Mouse (Mus musculus): ENCODE results near the gene Dctn3. TPM values are rescaled to one million over a fixed set of nuclear protein-coding genes. Genes with fewer than 3 reads are reported as not detected.
A peak's percentile ranks its signal among the peaks of the same experiment; 100 is the strongest.
"Not testable (repeated sequence)": the region's sequence is repeated elsewhere in the genome, so short reads cannot be mapped to it uniquely, and the experiment has no call there.

The Dctn3 gene
- 191 and 199 TPM in 2 replicates for polyA plus RNA-seq (2016; fragmentation: Nextera tagmentation; extraction: Ambion mirVana)

DNA sequence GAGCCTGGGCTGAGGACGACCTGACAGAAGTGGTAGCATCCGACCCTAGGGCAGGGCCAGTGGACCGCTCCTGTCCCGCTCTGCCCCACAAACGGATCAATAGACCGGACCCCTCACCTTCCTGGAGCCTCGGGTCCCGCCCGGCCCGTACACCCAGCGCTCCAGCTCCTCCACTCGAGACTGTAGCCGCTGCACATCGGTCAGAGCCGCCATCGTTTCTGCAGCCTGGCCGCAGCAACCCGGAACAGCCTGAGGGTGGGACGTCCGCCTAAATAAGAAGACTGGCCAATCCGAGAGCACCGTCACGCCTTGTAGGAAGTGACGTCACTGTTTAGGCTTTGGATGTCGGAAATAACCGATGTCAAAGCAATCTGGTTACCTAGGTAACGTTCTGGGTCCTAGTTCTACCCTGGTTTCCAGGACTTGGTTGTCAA is at the start of gene Dctn3:
Gene Dctn3, minus strand, starts transcription at position 253 of the 434 bp plus-strand sequence.
- Histone ChIP-seq H3K9me3 (replicated peaks) (no peaks in the 10 kb centered on the region), H3K4me2 (replicated peaks) (peak within 1 kb of the TSS; percentile 81), H3K9ac (peak within 1 kb of the TSS; percentile 89), H3K27ac (peak within 1 kb of the TSS; percentile 62; the same call in 1 of the 2 replicates), H3K4me1 (peaks cover 34% of the 10 kb centered on the region), H3K27me3 (peaks cover 45% of the 10 kb centered on the region), H3K36me3 (peaks cover 18% of the 10 kb centered on the region), H3K4me3 (peak within 1 kb of the TSS; percentile 85)
- WGBS, result under 1% methylated on average over 27 of the region's 27 CpGs
- ATAC-seq (ENCODE audit: low FRiP score), result peak; percentile 91

GRCm38 (mm10) chr4:41767301-41767700 is 44.3 kb upstream of the Dctn3 start:
- H3K9me3 ChIP-seq (replicated peaks); H3K27me3 ChIP-seq; H3K36me3 ChIP-seq; H3K4me3 ChIP-seq; H3K9ac ChIP-seq; H3K27ac ChIP-seq; H3K4me2 ChIP-seq (replicated peaks); ATAC-seq (ENCODE audit: low FRiP score); H3K4me1 ChIP-seq: not testable (repeated sequence)
- WGBS, result 84% methylated on average over 10 of the region's 10 CpGs

- H3K4me3 ChIP-seq; H3K27me3 ChIP-seq; H3K36me3 ChIP-seq; ATAC-seq (ENCODE audit: low FRiP score); H3K27ac ChIP-seq; H3K9me3 ChIP-seq (replicated peaks); H3K9ac ChIP-seq: not testable (repeated sequence)
- WGBS, result 65% methylated on average over 5 of the region's 6 CpGs
- Histone ChIP-seq H3K4me1 (peaks cover 30% of the 10 kb centered on the region), H3K4me2 (replicated peaks) (peak overlapping the region; percentile 58; the same call in 1 of the 2 replicates)
Measured at GRCm38 (mm10) chr4:41763176-41763575, 40.2 kb upstream of the Dctn3 start.

GRCm38 (mm10) chr4:41762688-41763114 is 39.7 kb upstream of the Dctn3 start:
- not testable (repeated sequence) for ATAC-seq (ENCODE audit: low FRiP score); H3K9me3 ChIP-seq (replicated peaks); H3K36me3 ChIP-seq; H3K27me3 ChIP-seq
- Histone ChIP-seq H3K9ac (peak overlapping the region; percentile 41), H3K27ac (peak overlapping the region; percentile 73), H3K4me2 (replicated peaks) (peak overlapping the region; percentile 58), H3K4me3 (peak overlapping the region; percentile 6; the same call in 1 of the 2 replicates), H3K4me1 (peaks cover 30% of the 10 kb centered on the region)
- 48% methylated on average over 8 of the region's 8 CpGs for WGBS

GRCm38 (mm10) chr4:41762099-41762687 is 39.2 kb upstream of the Dctn3 start:
- 36% methylated on average over 8 of the region's 8 CpGs for WGBS
- Histone ChIP-seq H3K27ac (peak overlapping the region; percentile 73), H3K9ac (peak overlapping the region; percentile 41; the same call in 1 of the 2 replicates), H3K27me3 (no peaks in the 10 kb centered on the region), H3K4me2 (replicated peaks) (peak overlapping the region; percentile 58), H3K9me3 (replicated peaks) (no peaks in the 10 kb centered on the region), H3K4me3 (peak overlapping the region; percentile 39; the same call in 1 of the 2 replicates), H3K36me3 (0 out of 2 replicates have a peak, but pooled peaks cover 6% of the 10 kb centered on the region), H3K4me1 (peaks cover 30% of the 10 kb centered on the region)
- no peak for ATAC-seq (ENCODE audit: low FRiP score)

GRCm38 (mm10) chr4:41761680-41762079 is 38.7 kb upstream of the Dctn3 start:
- no peak for ATAC-seq (ENCODE audit: low FRiP score)
- Histone ChIP-seq H3K4me3 (peak overlapping the region; percentile 39), H3K27ac (peak overlapping the region; percentile 73), H3K4me2 (replicated peaks) (peak overlapping the region; percentile 58), H3K9me3 (replicated peaks) (no peaks in the 10 kb centered on the region), H3K36me3 (0 out of 2 replicates have a peak, but pooled peaks cover 5% of the 10 kb centered on the region), H3K9ac (no peak overlapping the region), H3K27me3 (no peaks in the 10 kb centered on the region), H3K4me1 (peaks cover 30% of the 10 kb centered on the region)

- H3K4me1 ChIP-seq, result peaks cover 36% of the 10 kb centered on the region
- H3K4me2 ChIP-seq (replicated peaks), result peak overlapping the region; percentile 58
- H3K9ac ChIP-seq, result peak overlapping the region; percentile 62
- 0 out of 2 replicates have a peak, but pooled peaks have one; percentile 32 for ATAC-seq (ENCODE audit: low FRiP score)
- 0 out of 2 replicates have a peak, but pooled peaks cover 3% of the 10 kb centered on the region for H3K36me3 ChIP-seq
- H3K27me3 ChIP-seq, result no peaks in the 10 kb centered on the region
- WGBS, result 83% methylated on average over 4 of the region's 4 CpGs
- H3K4me3 ChIP-seq, result peak overlapping the region; percentile 39
- no peaks in the 10 kb centered on the region for H3K9me3 ChIP-seq (replicated peaks)
- peak overlapping the region; percentile 73 for H3K27ac ChIP-seq
Measured at GRCm38 (mm10) chr4:41760911-41761310, 37.9 kb upstream of the Dctn3 start.

GRCm38 (mm10) chr4:41760288-41760721 is 37.3 kb upstream of the Dctn3 start:
- H3K9ac ChIP-seq, result peak overlapping the region; percentile 62
- H3K36me3 ChIP-seq, result 0 out of 2 replicates have a peak, but pooled peaks cover 3% of the 10 kb centered on the region
- no peaks in the 10 kb centered on the region for H3K9me3 ChIP-seq (replicated peaks)
- peak overlapping the region; percentile 73 for H3K27ac ChIP-seq
- H3K4me3 ChIP-seq, result peak overlapping the region; percentile 39
- peak overlapping the region; percentile 58 for H3K4me2 ChIP-seq (replicated peaks)
- 1% methylated on average over 15 of the region's 15 CpGs for whole genome bisulfite sequencing
- H3K27me3 ChIP-seq, result no peaks in the 10 kb centered on the region
- H3K4me1 ChIP-seq, result peaks cover 36% of the 10 kb centered on the region
- ATAC-seq (ENCODE audit: low FRiP score), result peak; percentile 84

- H3K27me3 ChIP-seq, result no peaks in the 10 kb centered on the region
- 39% methylated on average over 6 of the region's 6 CpGs for WGBS
- H3K4me2 ChIP-seq (replicated peaks), result peak overlapping the region; percentile 58
- H3K36me3 ChIP-seq, result 0 out of 2 replicates have a peak, but pooled peaks cover 3% of the 10 kb centered on the region
- peak overlapping the region; percentile 62; the same call in 1 of the 2 replicates for H3K9ac ChIP-seq
- peak overlapping the region; percentile 39 for H3K4me3 ChIP-seq
- no peak for ATAC-seq (ENCODE audit: low FRiP score)
- peaks cover 39% of the 10 kb centered on the region for H3K4me1 ChIP-seq
- peak overlapping the region; percentile 73 for H3K27ac ChIP-seq
- H3K9me3 ChIP-seq (replicated peaks), result no peaks in the 10 kb centered on the region
Measured at GRCm38 (mm10) chr4:41759656-41760287, 36.8 kb upstream of the Dctn3 start.

DNA sequence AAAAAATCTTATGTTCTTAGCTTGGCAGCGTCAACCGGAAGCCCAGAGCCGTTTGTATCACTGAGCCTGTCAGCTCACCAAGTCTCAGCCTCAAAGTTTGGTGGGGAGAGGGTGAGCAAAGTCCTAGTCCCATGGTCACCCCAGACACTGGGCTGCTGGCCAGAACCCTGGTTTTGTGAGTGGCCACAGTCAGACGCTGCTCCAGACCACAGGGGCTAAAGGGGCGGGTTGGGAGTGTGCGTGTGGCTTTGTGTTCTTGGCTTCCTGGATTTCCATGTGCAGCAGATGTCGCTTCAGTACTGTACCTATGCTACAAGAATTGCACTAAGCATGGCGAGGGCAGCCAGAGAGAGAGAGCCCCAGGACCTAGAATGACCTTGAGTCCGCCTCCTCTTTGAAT is 36.2 kb upstream of the Dctn3 start:
- ATAC-seq (ENCODE audit: low FRiP score), result no peak
- Histone ChIP-seq H3K9ac (no peak overlapping the region), H3K4me2 (replicated peaks) (no peak overlapping the region), H3K27ac (no peak overlapping the region), H3K36me3 (0 out of 2 replicates have a peak, but pooled peaks cover 3% of the 10 kb centered on the region), H3K4me3 (no peak overlapping the region), H3K9me3 (replicated peaks) (no peaks in the 10 kb centered on the region), H3K4me1 (peaks cover 41% of the 10 kb centered on the region), H3K27me3 (no peaks in the 10 kb centered on the region)
- 88% methylated on average over 9 of the region's 9 CpGs for WGBS

GRCm38 (mm10) chr4:41758701-41759100 is 35.7 kb upstream of the Dctn3 start:
- Histone ChIP-seq H3K27me3 (no peaks in the 10 kb centered on the region), H3K9ac (no peak overlapping the region), H3K4me2 (replicated peaks) (no peak overlapping the region), H3K9me3 (replicated peaks) (no peaks in the 10 kb centered on the region), H3K36me3 (0 out of 2 replicates have a peak, but pooled peaks cover 3% of the 10 kb centered on the region), H3K4me1 (peaks cover 41% of the 10 kb centered on the region), H3K27ac (no peak overlapping the region), H3K4me3 (no peak overlapping the region)
- 89% methylated on average over 4 of the region's 4 CpGs for WGBS
- no peak for ATAC-seq (ENCODE audit: low FRiP score)

DNA sequence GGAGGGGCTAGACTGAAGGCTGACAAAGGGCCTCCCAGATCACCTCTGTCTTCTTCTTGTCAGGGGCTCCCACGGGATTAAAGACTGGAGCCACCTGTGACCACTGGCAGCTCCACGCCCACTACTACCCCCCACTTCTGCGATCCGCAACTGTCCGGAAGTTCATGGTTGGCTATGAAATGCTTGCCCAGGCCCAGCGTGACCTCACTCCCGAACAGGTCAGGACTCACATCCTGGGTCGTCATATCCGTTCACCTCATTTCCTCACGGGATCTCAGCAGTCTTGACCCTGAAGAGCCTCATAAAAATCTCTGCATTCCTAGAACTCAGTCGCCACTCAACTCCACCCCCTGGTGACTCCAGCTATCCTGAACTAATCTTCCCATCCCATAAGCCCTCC is 35.1 kb upstream of the Dctn3 start:
- no peaks in the 10 kb centered on the region for H3K9me3 ChIP-seq (replicated peaks)
- H3K4me3 ChIP-seq, result no peak overlapping the region
- ATAC-seq (ENCODE audit: low FRiP score), result no peak
- H3K36me3 ChIP-seq, result 0 out of 2 replicates have a peak, but pooled peaks cover 3% of the 10 kb centered on the region
- no peak overlapping the region for H3K9ac ChIP-seq
- no peaks in the 10 kb centered on the region for H3K27me3 ChIP-seq
- H3K4me2 ChIP-seq (replicated peaks), result no peak overlapping the region
- H3K27ac ChIP-seq, result no peak overlapping the region
- H3K4me1 ChIP-seq, result peaks cover 41% of the 10 kb centered on the region
- WGBS, result 82% methylated on average over 11 of the region's 11 CpGs
